Mouse (Mus musculus) kidney, postnatal 4 days (tissue): ENCODE results near the gene Gas7.
A peak's percentile ranks its signal among the peaks of the same experiment; 100 is the strongest.

ENCODE experiments used
- DNase-seq, 2 experiments: peaks; one replicate each; pipeline ENCODE4 v3.0.0; 2021; ENCODE audit warnings: mixed read lengths in 2 of 2

Gas7 gene

GRCm38 (mm10) chr11:67577472-67577871 is 122.2 kb downstream of the Gas7 start:
- DNase-seq = no peak

GRCm38 (mm10) chr11:67577994-67578393 is 122.8 kb downstream of the Gas7 start:
- DNase-seq = no peak

GRCm38 (mm10) chr11:67579136-67579535 is 123.9 kb downstream of the Gas7 start:
- peak in 1 of 2 experiments; percentile 21 for DNase-seq

GRCm38 (mm10) chr11:67581549-67581948 is 126.3 kb downstream of the Gas7 start:
- DNase-seq = peak; percentile 23 to 47

- no peak for DNase-seq
These were observed 127.3 kb downstream of the Gas7 start for GRCm38 (mm10) chr11:67582570-67582969.

- DNase-seq = no peak
These were observed 129.8 kb downstream of the Gas7 start for GRCm38 (mm10) chr11:67585016-67585415.

GRCm38 (mm10) chr11:67585629-67586028 is 130.4 kb downstream of the Gas7 start:
- DNase-seq = no peak

GRCm38 (mm10) chr11:67586231-67586994 is 131.2 kb downstream of the Gas7 start:
- peak in 1 of 2 experiments; percentile 36 for DNase-seq

- DNase-seq = no peak
These were observed 133.1 kb downstream of the Gas7 start for GRCm38 (mm10) chr11:67588196-67588827.

GRCm38 (mm10) chr11:67588828-67589314 is 133.6 kb downstream of the Gas7 start:
- peak; percentile 40 to 58 for DNase-seq

GRCm38 (mm10) chr11:67596233-67596632 is 141.0 kb downstream of the Gas7 start:
- DNase-seq = peak in 1 of 2 experiments; percentile 43

GRCm38 (mm10) chr11:67596856-67597255 is 141.6 kb downstream of the Gas7 start:
- DNase-seq = no peak

- DNase-seq = no peak
These were observed 142.2 kb downstream of the Gas7 start for GRCm38 (mm10) chr11:67597388-67597787.

- no peak for DNase-seq
These were observed 143.9 kb downstream of the Gas7 start for GRCm38 (mm10) chr11:67599141-67599540.

- no peak for DNase-seq
These were observed 145.6 kb downstream of the Gas7 start for GRCm38 (mm10) chr11:67600710-67601430.

- DNase-seq = no peak
These were observed 147.6 kb downstream of the Gas7 start for GRCm38 (mm10) chr11:67602711-67603369.

GRCm38 (mm10) chr11:67604481-67604880 is 149.2 kb downstream of the Gas7 start:
- no peak for DNase-seq

GRCm38 (mm10) chr11:67608114-67608683 is 153.0 kb downstream of the Gas7 start:
- DNase-seq = no peak

GRCm38 (mm10) chr11:67612158-67612839 is 157.1 kb downstream of the Gas7 start:
- no peak for DNase-seq

GRCm38 (mm10) chr11:67616557-67617239 is 161.5 kb downstream of the Gas7 start:
- DNase-seq = no peak

GRCm38 (mm10) chr11:67622340-67622739 is 167.1 kb downstream of the Gas7 start:
- DNase-seq = no peak
